Mouse (Mus musculus) lung, postnatal 14 days (tissue): ENCODE measurements around the gene Rdh13.

ENCODE experiments used
- DNase-seq: peaks from one replicate; pipeline ENCODE4 v3.0.0; 2021

The Rdh13 gene

DNA sequence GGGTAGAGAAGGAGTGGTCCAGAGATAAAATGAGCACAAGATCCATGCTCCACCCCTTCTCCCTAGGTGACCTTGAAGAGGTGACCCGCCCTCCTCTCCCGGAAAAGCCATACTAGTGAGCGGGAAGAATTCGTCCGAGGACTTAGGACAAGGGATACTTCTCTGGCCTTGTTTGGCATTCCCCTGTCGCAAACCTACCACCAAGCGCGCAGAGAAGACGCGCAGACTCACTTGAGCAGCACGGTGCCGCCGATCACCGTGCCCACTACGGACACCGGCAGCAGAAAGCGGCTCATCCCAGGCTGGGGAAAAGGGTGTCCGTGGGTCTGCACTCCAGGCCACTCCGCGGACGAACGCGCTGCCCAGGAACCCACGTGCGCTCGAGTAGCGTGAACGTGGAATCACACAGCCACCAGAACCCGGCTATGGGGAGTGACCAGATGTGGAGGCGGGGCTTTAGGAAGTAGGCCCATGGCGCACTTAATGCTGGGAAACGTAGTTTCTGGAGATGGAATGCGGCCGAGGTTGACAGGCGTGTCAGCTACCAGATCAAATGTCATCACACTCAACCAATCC lies at the start of gene Rdh13:
Gene Rdh13 (minus strand): TSS at position 434 of the 576 bp plus-strand sequence.
- peak; percentile 88 for DNase-seq

DNA sequence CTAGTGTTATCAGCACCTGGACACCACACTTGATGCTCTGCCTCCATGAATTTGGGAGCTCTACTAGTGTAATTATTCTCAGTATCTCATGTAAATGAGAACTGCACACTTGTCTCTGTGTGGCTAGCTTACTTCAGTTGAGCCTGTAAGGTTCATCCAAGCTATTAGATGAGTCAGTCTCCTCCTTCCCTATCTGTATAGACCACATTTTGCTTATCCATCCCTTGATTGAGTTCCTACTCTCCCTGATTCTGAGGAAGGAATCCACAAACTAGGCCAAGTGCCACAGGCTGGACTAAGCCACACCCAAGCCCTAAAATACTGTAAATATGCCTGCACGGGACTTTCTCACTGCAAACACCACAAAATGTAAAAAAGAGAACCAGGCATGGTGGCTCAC lies 48.5 kb upstream of the Rdh13 start:
- DNase-seq: no peak

DNA sequence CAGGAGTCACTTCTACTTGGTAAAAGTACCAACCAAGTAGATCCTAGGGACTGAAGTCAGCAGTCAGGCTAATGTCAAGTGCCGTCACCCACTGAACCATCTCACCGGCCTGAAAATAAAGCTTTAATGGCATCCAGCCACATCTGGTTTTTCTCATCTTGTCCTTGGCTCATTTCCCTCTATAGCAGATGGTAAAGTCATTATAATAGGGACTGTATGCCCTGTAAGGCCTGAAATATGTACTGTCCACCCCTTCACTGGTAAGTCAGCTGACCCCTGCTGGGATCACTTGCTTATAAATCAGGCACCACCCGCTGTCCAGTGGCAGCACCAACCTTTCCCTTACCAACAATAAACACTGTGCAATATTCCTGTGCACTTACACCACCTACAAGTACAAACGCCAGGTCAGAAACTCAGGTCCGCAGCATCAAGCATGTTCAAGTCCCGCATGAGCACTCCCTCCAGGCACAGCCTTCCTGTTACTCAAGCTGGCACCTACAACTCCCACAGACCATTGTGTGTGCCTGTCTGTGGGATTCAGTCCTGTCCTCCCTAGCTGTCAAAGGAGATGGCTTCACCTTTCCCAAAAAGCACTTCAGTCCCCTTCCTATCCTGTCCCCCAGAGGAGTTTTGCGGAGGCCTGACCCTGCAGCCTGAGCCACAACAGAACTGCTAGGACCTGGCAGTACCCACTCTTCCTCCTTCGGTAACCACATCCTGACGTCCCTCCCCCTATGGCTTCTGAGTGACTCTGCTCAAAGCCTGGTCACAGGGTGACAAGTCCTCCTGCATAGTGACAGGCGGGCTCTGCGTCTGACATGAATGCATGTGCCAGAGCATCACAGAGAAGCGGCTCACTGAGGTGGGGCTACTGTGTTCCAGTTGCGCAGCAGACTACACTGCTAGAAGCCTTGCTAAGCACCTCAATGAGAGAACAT lies 47.1 kb upstream of the Rdh13 start:
- DNase-seq: no peak

DNA sequence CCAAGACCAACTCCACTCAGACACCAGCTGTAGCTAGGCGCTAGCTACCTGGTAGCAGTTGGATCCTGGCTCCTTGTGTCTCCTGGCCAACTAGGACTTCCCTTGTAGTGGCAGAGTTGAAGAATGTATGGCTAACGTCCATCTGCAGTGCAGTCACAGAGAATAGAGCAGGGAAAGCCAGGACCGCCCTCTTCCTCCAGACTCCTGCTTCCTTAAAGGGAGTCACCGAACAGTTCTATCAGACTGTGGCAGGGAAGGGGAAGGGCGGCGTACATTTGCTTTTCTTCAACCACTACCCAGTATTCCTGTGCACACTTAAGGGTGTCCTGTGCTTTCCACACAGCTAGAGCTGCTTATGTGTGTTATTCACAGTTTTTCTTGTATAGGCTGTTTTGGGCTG lies 45.9 kb upstream of the Rdh13 start:
- peak; percentile 52 for DNase-seq

DNA sequence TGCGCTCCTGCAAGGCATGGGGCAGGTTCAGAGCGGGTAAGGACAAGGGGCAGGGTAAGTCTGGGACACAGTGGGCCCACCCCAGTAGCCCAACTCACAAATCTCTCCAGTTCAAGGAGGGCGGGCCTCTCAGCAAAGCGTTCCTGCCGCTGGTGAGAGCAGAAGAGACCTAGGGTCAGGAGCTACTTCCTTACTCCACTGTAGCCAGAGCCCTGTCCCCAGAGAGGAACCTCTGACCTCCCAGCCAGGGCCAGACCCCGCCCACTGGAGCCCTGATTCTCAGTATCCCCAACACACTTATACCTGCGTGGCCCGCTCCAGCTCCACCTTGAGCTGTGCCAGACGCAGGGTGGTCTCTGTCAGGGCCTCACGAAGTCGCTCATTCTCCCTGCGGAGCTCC lies 36.8 kb upstream of the Rdh13 start:
- no peak for DNase-seq

DNA sequence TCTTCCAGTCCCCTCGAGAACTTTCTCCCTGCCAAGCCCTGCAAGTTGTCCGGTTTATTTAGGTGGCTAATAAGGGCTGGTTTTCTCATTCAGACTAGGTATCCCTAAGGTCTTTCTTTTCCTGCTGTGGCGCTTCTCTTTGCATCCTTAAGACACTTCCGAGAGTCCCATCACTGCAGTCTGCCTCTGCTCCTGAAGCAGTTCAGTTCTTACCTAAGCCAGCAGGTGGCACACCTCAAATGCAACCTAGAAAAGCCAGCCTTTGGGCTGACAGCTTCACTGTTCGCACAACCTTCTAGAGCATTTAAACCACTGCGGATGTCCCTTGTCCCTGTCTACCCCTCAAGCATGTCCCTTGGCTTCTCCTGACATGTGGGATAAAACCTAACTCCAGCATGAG lies 34.2 kb upstream of the Rdh13 start:
- peak; percentile 49 for DNase-seq

DNA sequence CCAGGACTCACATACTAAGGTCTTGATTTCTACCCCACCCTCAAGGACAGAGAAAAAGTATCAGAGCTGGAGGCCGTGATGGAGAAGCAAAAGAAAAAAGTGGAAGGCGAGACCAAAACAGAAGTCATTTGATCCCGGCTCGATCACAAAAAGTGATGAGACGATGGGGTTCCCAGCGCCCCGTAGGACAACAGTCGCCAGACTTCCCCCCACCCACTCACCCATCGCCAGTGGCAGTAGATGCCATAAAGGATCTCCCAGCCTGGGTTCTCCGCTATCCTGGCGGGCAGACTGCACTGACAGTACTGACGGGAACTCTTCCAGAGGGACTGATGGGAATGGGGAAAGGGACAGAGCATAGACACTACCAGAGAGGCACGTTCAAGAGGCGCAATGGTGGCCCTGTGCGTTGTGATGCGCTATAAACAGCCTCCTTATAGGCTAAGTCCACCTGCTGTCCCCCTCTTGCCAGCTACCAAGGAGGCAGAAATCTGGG lies 33.4 kb upstream of the Rdh13 start:
- no peak for DNase-seq

DNA sequence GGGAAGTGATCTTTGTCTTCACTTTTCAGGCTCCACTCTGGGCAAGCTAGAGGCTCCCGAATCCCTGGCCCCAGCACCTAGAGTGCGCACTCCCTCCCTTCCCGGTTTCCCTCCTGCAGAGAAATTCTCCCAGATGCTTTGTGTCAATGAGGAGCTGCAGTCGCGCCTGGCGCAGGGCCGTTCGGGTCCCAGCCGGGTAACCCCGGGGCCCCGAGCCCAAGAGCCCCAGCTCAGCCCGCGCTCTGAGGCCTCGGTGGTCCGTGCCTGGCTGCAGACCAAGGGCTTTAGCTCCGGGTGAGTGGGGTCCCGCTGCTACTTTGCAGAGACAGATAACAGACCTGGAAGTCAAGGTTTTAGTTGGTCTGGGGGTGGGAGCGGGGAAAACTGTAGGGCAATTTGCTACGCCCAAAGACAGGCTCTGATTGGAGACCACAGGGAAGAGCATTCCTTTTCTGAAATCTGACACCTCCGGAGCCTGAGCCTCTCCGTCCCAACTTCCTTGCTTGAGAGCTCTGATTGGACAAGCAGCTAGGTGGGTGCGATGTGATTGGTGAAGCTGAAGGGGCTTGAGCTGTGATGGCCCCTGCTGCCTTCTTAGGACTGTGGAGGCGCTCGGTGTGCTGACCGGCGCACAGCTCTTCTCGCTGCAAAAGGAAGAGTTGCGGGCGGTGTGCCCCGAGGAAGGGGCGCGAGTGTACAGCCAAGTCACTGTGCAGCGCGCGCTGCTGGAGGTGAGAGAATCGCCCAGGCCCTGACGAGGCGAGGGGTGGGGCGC lies 32.8 kb upstream of the Rdh13 start:
- DNase-seq: peak; percentile 77

DNA sequence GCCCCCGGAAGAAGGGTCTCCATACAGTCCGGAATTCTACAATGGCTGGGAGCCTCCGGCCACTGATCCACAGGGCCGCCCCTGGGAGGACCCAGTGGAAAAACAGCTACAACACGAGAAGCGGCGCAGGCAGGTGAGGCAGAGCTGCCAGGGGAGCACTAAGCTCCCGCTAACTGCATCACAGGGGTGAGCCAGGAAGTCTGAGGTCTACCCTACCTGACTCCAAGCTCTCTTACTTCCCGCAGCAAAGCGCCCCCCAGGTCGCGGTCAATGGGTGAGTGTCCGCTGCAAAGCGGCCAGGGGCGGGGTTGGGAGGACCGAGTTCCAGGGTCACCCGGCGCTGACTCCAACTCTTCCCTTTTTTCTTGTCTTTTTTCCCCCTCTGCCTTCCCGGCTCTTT lies 28.5 kb upstream of the Rdh13 start:
- DNase-seq: no peak

DNA sequence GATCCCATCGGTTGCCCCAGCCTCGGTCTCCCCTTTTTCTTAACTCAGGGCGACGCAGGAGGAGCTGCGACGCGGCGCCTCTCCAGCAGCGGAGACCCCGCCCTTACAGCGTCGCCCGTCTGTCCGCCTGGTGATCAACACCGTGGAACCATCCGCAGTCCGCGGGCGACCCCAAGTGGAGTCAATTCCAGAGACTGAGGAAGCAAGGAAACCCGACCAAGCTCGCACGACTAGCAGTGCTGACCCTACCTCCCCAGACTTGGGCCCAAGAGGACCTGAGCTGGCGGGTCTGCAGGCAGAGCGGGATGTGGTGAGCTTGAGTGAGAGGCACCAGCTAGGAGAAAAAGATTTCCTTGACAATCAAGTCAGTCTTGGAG lies 25.7 kb upstream of the Rdh13 start:
- peak; percentile 89 for DNase-seq

DNA sequence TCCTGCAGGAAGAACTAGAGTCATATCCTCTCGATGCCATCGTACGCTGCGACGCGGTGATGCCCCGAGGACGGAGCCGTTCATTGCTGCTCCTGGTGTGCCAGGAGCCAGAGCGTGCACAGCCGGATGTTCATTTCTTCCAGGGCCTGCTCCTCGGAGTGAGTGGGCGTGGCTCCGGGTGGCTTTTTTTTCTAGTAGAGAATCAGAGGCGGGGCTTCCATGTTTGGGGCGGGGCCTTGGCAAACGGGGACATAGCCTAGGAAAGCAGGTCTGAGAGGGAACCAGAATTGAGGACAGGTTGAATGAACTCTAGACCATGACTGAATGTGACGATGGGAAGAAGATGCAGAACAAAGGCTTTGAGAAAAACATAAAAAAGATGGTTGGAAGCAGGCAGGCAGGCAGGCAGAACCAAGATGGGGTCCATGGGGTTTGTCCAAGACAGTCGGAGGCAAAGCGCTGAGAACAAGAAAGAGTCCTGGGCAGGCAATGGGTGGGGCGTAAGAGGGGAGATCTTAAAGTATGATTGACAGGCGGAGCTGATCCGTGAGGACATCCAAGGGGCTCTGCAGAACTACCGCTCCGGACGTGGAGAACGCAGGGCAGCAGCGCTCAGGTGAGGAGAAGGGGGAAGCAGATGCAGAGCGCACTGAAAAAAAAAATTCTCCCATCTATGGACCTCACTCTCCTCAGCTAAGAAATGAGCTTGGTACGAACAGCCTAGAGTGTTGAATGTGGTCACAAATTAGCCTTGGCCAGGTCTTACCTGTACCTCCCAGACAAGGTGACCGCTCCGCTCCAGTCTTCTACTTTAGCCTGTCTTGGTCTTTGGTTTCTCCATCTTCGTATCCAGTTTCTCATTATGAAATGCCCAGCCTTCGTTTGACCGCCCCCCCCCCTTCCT lies 25.1 kb upstream of the Rdh13 start:
- DNase-seq: peak; percentile 80

DNA sequence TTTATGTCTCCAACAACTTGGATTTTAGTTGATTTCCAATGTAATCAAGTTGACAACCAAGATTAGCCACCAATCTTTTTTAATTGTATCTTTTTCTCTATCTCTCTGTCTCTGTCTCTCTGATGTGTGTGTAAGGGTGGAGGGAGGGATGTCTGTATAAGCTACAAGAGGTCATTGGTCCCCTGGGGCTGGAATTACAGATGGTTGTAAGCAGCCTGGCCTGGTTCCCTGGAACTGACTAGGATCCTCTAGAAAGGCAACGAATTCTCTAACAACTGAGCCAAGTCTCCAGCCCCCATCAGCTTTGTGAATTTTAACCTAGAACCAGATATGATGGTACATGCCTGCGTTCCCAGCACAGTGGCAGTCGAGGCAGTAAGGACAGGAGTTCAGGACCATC lies 22.4 kb upstream of the Rdh13 start:
- no peak for DNase-seq

DNA sequence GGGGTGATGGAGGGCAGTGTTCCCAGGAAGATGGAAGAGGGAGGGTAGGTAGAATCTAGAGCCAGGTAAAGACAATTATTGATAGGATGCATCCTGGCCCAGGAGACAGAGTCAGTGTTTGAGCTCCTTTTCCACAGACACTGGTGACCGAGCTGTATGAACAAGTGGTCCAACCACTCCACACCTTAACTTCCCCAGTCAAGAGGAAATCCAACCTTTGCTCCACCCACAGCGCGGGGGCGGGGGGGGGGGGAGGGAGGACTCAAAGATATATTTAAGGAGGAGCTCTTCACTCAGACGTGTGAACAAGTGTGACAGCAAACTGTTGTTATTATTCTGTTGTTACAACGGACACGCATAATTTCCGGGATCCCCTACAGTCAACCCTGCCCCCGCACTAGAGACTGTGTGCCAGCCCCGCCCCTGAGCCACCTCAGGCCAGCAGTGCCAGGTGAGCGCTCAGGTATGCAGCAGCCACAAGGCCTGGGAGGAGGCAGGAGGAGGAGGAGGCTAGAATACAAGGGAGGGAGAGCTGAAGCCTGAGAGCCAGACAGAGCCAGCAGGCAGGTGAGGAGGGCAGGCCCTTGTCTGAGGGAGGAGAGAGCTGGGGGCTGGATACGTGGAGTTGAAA lies 18.9 kb upstream of the Rdh13 start:
- peak; percentile 74 for DNase-seq

DNA sequence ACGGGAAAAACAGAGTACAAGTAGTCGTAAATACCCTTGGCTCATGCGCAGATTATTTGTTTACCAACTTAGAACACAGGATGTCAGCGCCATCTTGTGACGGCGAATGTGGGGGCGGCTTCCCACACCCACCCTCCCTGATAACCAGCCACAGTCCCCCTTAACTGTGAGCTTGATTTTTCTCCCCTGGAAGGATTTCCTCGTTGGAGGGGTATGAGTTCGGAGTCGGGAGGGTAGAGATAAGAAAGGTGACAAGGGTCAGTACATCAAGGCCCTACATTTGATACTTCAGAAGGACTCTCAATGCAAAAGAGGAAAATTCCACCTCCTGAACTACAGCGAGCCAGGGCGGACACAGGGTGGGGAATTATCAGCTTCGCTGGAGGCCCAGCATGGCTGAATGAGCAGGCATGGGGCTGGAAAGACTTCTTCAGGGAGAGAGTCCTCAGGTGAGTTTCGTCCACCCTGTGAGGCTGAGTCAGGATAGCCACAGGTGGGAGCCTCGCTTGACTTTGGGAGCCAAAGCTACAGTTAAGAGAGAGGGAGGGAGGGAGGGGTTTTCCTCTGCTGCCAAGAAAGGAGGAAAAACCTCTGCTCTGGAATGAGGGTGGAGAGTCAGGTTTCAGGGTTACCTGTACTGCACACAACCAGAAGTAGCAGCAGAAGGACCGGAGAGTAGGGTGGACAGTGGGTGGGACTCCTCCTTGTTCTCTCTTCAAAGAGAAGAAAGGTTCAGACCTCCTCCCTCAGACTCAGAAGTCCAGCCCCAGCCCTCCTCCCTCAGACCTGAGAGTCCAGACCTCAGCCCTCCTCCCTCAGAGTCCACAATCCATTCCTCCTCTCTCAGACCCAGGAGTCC lies 15.4 kb upstream of the Rdh13 start, which contains the start of gene Eps8l1:
Gene Eps8l1 (plus strand): TSS at position 99 of the 859 bp plus-strand sequence.
- peak; percentile 39 for DNase-seq

DNA sequence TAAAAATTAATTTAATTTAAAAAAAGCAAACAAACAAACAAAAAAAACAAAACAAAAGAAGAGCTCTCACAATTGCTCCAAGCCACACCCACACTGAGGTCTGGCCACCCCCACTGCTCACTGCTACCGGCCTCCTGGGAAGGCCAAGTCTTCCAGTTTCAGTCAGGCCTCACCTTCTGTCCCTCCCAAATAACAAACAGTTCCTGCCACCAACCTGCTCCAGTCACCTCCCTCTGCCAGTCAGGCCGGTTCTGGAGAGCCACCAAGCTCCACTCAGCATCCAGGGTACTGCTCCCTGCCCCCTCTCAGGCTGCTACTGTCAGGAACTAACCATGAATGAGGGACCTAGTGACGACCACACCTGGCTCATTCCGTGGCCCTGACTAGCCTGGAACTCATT lies 7.2 kb upstream of the Rdh13 start:
- peak; percentile 51 for DNase-seq

DNA sequence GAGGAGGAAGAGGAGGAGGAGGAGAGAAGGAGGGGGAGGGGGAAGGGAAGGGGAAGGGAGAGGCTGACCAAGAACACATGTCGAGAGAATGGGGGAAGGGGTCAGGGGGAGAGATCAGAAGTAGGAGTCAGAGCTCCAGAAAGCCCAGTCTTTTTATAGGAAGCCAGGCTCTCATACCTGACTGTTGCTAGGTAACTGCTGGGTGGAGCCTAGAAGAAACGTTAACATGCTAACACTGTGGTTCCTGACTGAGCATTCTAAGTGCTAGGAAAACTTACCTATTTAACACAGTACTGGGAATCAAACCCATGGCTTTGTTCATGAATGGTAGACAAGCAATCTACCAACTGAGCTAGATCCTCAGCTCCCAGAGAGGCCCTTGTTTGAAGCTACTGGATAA lies 3.8 kb upstream of the Rdh13 start:
- no peak for DNase-seq

DNA sequence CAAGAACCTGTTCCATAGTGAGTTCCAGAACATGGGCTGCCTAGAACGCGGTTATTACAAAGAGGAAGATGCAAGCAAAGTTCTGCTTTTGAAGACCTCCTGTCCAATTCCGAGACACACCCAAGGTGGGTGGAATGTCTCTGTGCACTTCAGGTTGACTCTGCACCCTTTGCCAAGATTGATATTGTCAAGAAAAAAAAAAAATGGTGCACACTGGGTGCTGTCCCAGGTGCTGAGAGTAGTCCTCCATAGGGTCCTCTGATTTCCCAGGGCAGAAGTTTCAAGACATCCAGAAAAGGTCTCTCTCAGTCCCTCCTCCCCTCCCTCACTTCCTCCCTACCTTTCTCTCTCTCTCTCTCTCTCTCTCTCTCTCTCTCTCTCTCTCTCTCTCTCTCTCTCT lies 3.0 kb upstream of the Rdh13 start:
- no peak for DNase-seq

DNA sequence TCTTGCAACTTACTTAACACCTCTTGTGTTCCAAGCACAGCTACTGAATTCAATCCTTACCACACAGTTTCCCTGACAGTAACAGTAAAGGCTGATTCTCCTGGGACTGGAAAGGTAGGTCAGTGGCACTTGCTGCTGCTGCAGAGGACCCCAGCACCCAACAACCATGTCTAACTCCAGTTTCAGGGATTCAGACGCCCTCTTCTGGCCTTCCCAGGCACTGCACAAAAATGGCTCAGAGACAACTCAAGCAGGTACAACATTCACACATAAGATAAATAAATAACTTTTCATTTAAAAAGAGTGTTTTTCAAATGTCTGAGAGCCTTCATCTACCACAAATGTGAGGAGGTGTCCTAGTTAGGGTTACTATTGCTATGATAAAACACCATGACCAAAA lies 1.7 kb upstream of the Rdh13 start:
- DNase-seq: no peak

DNA sequence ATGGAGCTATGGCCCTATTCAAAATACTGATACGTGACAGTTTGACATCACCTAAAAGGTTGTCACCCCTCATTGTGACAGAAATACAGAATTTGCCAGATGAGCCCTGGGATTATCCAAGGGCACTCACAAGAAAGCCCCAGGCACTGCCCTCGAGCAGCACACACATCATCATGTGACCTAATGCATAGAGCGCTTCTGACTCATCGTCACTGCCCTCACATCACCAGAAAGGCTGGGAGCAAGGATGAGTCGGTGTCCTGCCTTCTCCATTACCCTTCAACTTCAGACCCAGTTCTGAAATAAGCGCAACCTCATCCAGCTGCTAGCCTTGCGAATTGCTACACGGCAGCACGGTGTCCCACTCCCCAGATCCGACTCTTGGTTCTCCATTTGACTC lies 4.9 kb downstream of the Rdh13 start:
- DNase-seq: no peak

DNA sequence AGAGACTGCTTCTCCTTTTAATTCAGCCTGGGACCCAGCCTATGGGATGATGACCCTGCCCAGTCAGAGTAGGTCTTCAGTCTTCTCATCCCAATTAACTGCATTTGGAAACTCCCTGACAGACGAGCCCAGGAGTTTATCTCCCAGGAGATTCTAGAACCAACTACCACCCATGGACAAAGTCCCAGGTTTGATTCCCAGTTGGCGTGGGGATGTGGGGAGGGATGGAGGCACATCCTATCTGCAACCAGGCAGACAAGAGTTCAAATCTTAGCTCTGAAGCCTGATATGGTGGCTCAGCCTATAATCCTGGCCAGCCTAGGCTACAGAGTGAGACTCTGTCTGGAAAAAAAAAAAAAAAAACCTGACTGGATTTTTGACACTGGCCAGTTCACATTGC lies 7.7 kb downstream of the Rdh13 start:
- no peak for DNase-seq

DNA sequence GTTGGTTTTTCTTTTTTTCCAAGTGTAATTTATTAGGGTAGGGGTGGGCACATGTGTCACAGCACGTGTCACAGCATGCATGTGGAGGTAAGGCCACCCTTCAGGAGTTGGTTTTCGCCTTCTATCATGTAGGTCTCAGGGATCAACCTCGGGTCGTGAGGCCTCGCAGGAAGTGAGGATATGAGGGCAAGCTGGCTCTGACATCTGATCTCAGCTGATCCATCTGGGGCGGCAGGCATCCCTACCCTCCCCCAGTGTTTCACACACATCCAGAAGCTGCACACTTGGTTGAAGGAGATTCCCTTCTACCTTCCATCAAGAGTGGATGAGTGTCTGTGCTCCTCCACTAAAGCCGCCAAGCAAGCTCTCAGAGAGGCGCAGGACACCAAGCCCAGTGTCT lies 13.4 kb downstream of the Rdh13 start:
- no peak for DNase-seq
